Mouse (Mus musculus) liver (tissue): ENCODE measurements around the gene Cacna1g.

Experiments
- DNase-seq: peaks from one replicate; pipeline ENCODE4 v3.0.0-alpha.2; 2020; ENCODE audit warnings: mixed read lengths

Cacna1g gene

GRCm38 (mm10) chr11:94444829-94445228, 29.2 kb downstream of the Cacna1g start:
- DNase-seq: no peak

GRCm38 (mm10) chr11:94441752-94442151, 32.2 kb downstream of the Cacna1g start:
- no peak for DNase-seq

GRCm38 (mm10) chr11:94441122-94441521, 32.9 kb downstream of the Cacna1g start:
- no peak for DNase-seq

DNA sequence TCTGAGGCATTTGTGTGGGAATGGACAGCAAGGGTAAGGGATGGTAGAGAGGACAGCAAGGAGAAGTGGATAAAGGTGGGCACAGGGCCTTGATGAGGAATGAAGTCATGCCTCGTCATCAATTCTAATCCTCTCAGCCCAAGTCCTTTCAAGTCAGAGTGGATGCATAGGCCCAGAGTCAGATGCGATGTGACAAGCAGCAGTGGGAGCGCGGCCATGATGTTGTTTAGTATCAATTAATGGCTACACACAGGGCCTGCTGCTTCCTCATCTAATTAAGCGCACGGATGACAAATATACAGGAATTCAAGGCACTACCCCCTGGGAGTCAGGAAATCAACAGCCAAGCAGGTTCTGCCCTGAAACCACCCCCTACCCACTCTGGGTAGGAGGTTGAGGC, 33.6 kb downstream of the Cacna1g start:
- DNase-seq: no peak

- DNase-seq: no peak
These were observed 44.9 kb downstream of the Cacna1g start for GRCm38 (mm10) chr11:94429011-94429651.

GRCm38 (mm10) chr11:94428091-94428835, 45.7 kb downstream of the Cacna1g start:
- DNase-seq: peak; percentile 71

GRCm38 (mm10) chr11:94425656-94426055, 48.3 kb downstream of the Cacna1g start:
- no peak for DNase-seq

GRCm38 (mm10) chr11:94425215-94425614, 48.8 kb downstream of the Cacna1g start:
- DNase-seq: no peak

GRCm38 (mm10) chr11:94424380-94424779, 49.6 kb downstream of the Cacna1g start:
- DNase-seq: no peak

GRCm38 (mm10) chr11:94423855-94424254, 50.1 kb downstream of the Cacna1g start:
- no peak for DNase-seq

GRCm38 (mm10) chr11:94420991-94421390, 53.0 kb downstream of the Cacna1g start:
- no peak for DNase-seq

- DNase-seq: peak; percentile 27
These were observed 53.7 kb downstream of the Cacna1g start for GRCm38 (mm10) chr11:94420325-94420724.

GRCm38 (mm10) chr11:94419004-94419727, 54.8 kb downstream of the Cacna1g start:
- DNase-seq: no peak

GRCm38 (mm10) chr11:94414042-94414441, 60.0 kb downstream of the Cacna1g start:
- DNase-seq: no peak

GRCm38 (mm10) chr11:94413516-94413915, 60.5 kb downstream of the Cacna1g start:
- no peak for DNase-seq

DNA sequence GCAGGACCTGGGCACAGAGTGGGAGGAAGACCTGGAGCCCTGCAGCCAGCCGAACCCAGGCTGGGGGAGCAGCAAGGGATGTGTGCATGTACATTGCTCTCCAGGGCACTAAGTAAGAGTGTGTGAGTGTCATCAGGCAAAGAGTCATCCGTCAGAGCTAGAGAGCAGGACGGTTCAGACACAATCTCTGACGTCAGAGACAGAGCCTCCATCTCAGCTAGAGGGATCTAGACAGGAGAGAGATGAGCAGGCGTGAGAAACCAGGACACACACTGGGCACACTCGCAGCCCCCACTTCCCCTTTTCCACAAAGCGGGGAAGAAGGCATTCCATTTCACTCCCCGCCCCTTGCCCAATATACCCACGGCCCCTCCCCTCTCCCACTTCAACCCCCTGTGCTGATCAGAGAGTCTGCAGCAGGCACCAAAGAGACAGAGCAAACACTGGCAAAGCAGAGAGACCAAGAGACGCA, 61.0 kb downstream of the Cacna1g start:
- no peak for DNase-seq

GRCm38 (mm10) chr11:94412562-94412961, 61.4 kb downstream of the Cacna1g start:
- no peak for DNase-seq

GRCm38 (mm10) chr11:94407803-94408321, 66.1 kb downstream of the Cacna1g start:
- no peak for DNase-seq

DNA sequence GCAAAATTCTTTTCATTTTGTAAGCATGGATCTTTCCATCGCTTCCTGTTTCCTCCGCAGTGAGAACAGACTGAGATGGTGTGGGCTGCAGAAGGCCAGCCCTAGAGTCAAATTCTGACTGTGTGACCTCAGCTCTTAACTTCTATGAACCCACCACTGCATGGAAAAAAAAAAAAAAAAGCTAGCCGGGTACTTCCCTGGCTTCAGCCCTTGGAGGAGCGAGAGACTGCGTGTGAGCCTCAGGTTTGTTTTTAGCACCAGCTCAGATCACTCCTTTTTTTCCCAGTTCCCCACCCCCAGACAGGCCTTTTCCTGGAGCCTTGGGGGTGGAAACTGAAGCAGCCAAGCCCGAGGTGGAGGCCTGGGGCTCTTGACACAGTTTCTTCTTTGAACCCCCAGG, 68.7 kb downstream of the Cacna1g start:
- DNase-seq: no peak

GRCm38 (mm10) chr11:94404641-94405260, 69.2 kb downstream of the Cacna1g start:
- DNase-seq: peak; percentile 78

- no peak for DNase-seq
These were observed 69.8 kb downstream of the Cacna1g start for GRCm38 (mm10) chr11:94404178-94404577.

- no peak for DNase-seq
These were observed 70.2 kb downstream of the Cacna1g start for GRCm38 (mm10) chr11:94403757-94404156.

GRCm38 (mm10) chr11:94402731-94403130, 71.3 kb downstream of the Cacna1g start:
- DNase-seq: no peak
